Mouse (Mus musculus) spleen, postnatal 14 days (tissue): Measurements from ENCODE around the gene Ajm1.
A peak's percentile ranks its signal among the peaks of the same experiment; 100 is the strongest.

Experiments
- DNase-seq, 2 experiments: peaks; one replicate each; pipeline ENCODE4 v3.0.0; 2021 to 2022; ENCODE audit warnings: low spot score in 2 of 2

Ajm1 gene

DNA sequence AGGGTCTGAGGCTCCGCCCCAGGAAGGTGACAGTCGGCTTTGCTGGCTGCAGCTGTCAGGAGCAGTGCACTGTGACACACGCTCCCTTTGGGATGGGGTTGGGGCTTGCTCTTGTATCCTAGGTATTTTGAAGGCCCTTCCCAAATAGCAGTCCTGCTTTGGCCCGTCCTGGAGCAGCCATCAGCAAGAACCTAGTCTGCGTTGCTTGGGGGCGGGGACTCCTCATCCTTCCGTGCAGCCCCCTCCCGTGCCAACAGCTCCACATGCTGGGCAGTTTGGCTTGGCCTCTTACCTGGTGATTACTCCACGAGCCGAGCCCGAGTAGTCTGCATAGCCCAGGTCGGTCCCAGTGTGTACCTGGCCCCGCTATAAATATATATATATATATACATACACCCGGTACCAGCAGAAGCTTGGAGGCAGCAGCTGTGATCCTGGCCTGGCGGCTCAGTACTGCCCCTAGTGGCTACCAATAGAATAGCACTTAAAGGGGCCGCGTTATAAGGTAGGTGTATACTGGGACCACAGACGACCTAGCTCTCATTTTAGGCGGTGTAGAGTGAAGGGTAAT is at the start of gene Ajm1:
TSS of gene Ajm1 (minus strand) at position 464 of the 571 bp plus-strand sequence.
- peak in 1 of 2 experiments; percentile 45 for DNase-seq

DNA sequence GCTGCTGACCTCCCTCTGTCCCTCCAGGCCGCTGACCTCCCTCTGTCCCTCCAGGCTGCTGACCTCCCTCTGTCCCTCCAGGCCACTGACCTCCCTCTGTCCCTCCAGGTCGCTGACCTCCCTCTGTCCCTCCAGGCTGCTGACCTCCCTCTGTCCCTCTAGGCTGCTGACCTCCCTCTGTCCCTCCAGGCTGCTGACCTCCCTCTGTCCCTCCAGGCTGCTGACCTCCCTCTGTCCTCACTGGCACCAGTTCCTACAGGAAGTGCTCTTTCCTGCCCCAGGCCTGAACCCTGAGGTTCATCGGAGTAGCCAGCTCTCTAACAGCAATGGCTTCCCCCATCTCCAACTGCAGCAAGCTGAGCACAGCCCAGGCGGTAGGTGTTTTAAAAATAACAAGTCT is 47.2 kb upstream of the Ajm1 start:
- DNase-seq = no peak

DNA sequence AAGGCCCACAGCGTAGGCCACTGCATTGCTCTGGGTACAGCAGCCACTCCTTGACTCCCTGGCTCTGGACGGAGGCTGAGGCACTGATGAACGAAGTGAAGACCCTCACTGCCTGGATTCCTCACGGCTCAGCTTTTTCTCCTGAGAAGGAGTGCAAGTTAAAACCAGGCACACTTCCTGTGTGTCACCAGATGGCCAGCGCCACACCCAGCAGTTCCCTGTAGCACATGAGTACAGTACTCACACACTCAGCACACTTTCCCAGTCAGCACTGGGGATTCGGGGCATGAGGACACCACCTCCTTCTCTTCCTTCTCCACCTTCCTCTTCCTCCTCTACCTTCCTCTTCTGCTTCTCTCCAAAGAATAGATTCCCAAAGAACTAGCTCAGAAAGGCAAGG is 46.3 kb upstream of the Ajm1 start, which contains the start of gene Fcna:
TSS of gene Fcna (minus strand) at position 220 of the 400 bp plus-strand sequence.
- no peak for DNase-seq

- no peak for DNase-seq
These were observed 44.4 kb upstream of the Ajm1 start for GRCm38 (mm10) chr2:25625986-25626385.

DNA sequence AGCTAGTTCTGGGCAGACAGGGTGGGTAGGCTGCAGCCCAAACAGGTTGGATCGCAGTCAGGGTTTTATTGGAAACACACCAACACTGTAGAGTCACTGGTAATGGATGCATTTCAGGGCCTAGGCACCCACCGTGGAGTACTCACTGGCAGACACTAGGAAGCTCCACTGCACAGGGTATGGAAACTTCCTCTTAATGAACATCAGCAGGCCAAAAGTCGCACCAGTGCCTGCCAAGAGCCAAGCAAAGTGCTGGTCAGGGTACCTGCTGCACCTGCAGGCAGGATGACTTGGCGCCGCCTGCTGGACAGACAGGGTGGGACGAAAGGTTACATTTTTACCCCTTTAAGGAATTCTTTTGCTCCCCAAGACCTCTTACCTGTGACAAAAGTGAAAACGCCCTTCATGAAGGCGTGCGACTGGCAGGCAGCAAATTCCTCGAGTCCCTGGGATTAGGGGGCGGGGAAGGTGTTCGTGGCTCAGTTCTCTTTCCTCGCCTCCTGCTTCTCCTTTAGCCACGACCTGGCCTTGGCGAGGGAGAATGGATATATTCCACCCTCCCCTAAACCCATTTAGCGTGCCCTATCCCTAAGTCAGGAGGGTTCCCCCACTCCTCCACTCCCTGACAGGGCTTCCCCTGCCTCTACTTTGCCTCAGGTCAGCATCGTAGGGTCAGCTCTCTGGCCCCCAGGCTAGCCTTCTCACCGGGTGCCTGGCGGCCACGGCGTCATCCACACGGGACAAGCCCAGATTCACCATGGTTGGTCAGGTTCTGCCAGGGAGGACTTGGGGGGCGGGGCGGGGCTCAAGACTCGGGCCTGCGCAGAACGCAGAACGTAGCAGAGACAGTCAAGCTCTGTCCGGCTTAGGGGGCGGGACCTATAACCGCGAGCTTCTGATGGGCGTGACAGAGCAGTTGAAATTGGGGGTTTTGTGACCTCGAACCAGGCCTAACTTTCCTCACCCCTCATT is 40.0 kb upstream of the Ajm1 start, which contains the start of gene Tmem141:
TSS of gene Tmem141 (minus strand) at position 777 of the 972 bp plus-strand sequence.
- DNase-seq = peak; percentile 29 to 54

- no peak for DNase-seq
These were observed 39.3 kb upstream of the Ajm1 start for GRCm38 (mm10) chr2:25620852-25621228.

- no peak for DNase-seq
These were observed 38.8 kb upstream of the Ajm1 start for GRCm38 (mm10) chr2:25620386-25620785.

- DNase-seq = no peak
These were observed 36.0 kb upstream of the Ajm1 start, which contains the start of gene Ccdc183 for GRCm38 (mm10) chr2:25617578-25617977. Gene Ccdc183 (minus strand): TSS chr2:25617678.

GRCm38 (mm10) chr2:25616398-25616797 is 34.8 kb upstream of the Ajm1 start:
- no peak for DNase-seq

GRCm38 (mm10) chr2:25608671-25609070 is 27.1 kb upstream of the Ajm1 start:
- DNase-seq = no peak

DNA sequence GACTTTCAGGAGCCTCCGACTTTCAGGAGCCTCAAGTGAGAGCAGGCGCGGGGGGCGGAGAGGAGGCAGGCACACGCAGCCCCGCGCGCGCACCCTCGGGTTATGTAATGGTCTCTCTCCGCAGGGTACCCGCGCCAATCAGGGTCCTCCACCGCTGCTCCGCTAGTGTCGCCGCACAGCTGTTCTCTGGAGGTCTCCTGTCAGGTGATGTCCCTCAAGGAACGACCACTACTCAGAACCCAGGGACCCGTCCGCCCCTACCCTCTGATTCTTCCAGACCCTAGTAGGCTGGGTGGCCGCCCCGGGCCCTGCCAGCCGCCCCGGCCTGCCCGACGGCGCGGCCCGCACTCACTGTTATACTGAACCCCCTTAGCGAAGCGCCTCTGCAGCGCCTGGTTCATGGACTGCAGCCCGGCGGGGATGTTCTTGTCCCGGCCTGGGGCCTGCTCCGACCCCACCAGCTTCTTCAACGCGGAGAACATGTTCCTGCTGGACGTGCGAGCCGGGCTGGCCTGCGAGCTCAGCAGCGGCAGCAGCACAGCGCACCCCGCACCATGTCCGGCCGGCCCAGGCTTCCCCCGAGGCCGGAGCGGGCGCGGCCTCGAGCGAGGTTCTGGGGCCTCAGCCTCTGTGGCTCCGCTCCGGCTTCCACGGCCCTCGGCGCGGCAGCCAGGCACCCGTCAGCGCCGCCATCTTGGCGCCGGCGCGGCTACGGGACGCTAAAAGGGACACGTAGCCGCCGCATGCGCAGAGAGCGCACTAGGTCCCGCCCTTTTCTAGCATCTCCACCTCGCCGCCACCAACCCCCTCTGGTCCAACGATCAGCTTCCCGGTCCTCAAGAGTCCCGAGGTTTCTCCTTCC is 26.4 kb upstream of the Ajm1 start, which contains the start of gene Rabl6:
TSS of gene Rabl6 (minus strand) at position 761 of the 862 bp plus-strand sequence.
- peak; percentile 71 to 80 for DNase-seq

GRCm38 (mm10) chr2:25602526-25602925 is 21.0 kb upstream of the Ajm1 start:
- DNase-seq = no peak

DNA sequence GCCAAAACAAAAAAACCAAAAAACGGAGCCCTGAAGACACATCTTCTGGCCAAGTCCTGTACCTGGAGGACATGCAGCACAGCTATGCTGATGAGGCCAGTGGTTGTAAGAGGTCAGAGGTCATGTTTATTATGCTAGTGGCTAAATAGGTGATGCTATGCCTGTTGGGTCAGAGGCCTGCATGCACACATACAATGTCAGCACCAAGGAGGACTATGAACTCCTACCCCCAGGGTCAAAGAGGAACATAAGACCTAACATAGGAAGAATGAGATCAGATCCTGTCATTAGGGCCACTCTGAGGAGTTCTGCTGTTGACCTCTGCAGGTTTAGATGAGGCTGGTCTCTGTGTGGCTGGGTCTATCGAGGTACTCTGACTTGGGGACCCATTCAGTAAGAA is 18.5 kb upstream of the Ajm1 start:
- no peak for DNase-seq

GRCm38 (mm10) chr2:25598749-25599148 is 17.2 kb upstream of the Ajm1 start:
- no peak for DNase-seq

- no peak for DNase-seq
These were observed 15.4 kb upstream of the Ajm1 start for GRCm38 (mm10) chr2:25596765-25597510.

DNA sequence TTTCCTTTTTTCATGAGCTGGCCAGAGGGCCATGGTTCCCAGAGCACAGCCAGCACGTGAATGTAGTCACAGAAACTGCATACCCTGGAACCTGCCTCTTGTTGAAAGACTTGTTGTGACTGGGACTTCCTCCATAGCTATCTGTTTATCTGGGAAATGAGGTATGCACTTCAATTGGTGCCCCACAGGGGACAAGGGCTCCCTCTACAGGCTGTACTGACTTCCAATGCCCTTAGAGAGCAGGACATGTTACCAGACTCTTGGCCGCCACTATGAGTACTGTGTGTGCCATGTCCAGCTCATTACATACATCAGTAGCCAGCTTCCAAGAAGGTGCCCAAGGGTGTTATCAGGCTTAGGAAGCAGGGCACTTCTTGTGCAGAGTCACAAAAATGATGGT is 10.3 kb upstream of the Ajm1 start:
- no peak for DNase-seq

GRCm38 (mm10) chr2:25588227-25588907 is 6.8 kb upstream of the Ajm1 start:
- no peak for DNase-seq

- DNase-seq = no peak
These were observed 5.7 kb upstream of the Ajm1 start for GRCm38 (mm10) chr2:25587290-25587689.

DNA sequence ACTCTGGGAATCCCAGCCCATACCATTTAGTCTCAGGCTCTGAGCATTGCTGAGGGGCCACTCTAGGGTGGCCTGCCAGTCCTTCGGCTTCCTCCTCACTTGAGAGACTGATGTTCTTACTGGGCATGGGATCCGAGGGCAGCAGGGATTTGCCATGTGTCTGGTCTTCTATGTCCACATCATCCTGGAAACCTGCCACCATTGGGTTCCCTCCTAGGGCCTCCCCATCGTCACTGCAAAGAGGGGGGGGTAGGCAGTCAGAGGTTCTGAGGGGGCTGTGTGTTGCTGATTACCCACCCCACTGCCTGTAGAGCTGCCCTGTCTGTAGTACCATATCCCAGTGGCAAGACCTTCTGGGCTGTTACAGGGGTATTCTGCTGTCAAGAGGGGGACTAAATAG is 4.0 kb upstream of the Ajm1 start:
- no peak for DNase-seq

DNA sequence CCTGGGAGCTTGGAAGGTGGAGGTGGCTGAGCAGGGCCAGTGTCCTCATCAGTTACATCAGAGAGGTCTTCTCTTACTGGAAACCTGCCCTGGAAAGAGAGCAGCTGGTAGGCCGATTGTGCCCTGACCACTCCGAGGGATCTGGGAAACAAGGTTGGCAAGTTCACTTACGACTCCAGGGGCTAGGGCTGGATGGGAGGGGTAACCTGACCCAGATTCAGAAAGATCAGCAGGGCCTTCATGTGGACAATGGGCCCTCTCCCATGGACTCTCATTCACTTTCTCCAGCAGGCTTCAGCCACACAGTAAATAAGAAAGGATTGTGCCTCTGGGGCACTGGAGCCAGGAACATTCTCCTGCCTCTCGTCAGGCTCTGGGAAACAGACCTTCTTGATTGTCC is 3.3 kb upstream of the Ajm1 start:
- DNase-seq = no peak
